Mouse (Mus musculus): ENCODE measurements around the gene Ech1. TPM values are rescaled to one million over a fixed set of nuclear protein-coding genes. Genes with fewer than 3 reads are reported as not detected.
A peak's percentile ranks its signal among the peaks of the same experiment; 100 is the strongest.

The Ech1 gene
- polyA plus RNA-seq, 1 experiment from 2014 or later: 426 TPM

- H3K27ac ChIP-seq (replicated peaks): no peak overlapping the region
- WGBS: 74% methylated on average over 4 of the region's 5 CpGs
Measured at GRCm38 (mm10) chr7:28785161-28785560, 39.9 kb upstream of the Ech1 start.

GRCm38 (mm10) chr7:28787884-28788283 is 37.1 kb upstream of the Ech1 start:
- no peak for ATAC-seq (ENCODE audit: low FRiP score, low TSS enrichment)

More at GRCm38 (mm10) chr7:28785161-28785560, 39.9 kb upstream of the Ech1 start:
- H3K4me3 ChIP-seq (ENCODE audit: low read depth, low read length): no peak overlapping the region
- no peak overlapping the region for H3K9ac ChIP-seq (ENCODE audit: low read length)
- no peak overlapping the region for H3K4me2 ChIP-seq (replicated peaks; ENCODE audit: low read depth)
- H3K9me3 ChIP-seq (ENCODE audit: control insufficient read depth, low read length): no peaks in the 10 kb centered on the region
- DNase-seq (ENCODE audit: low spot score): no peak
- H3K4me1 ChIP-seq (replicated peaks; ENCODE audit: control insufficient read depth, insufficient read depth): peaks cover 3% of the 10 kb centered on the region; the same call in 1 of the 2 replicates
- H3K27me3 ChIP-seq (ENCODE audit: control insufficient read depth, insufficient read depth, low read length): no peaks in the 10 kb centered on the region
- ATAC-seq (ENCODE audit: low FRiP score, low TSS enrichment): no peak
- H3K36me3 ChIP-seq (ENCODE audit: control insufficient read depth, insufficient read depth, low read length): peaks cover 9% of the 10 kb centered on the region; the same call in 1 of the 2 replicates
- TF ChIP-seq CTCF (IDR thresholded peaks at IDR 0.05; ENCODE audit: low read depth): no peak
- no peak for TF ChIP-seq EP300 (optimal IDR thresholded peaks at IDR 0.05)

DNA sequence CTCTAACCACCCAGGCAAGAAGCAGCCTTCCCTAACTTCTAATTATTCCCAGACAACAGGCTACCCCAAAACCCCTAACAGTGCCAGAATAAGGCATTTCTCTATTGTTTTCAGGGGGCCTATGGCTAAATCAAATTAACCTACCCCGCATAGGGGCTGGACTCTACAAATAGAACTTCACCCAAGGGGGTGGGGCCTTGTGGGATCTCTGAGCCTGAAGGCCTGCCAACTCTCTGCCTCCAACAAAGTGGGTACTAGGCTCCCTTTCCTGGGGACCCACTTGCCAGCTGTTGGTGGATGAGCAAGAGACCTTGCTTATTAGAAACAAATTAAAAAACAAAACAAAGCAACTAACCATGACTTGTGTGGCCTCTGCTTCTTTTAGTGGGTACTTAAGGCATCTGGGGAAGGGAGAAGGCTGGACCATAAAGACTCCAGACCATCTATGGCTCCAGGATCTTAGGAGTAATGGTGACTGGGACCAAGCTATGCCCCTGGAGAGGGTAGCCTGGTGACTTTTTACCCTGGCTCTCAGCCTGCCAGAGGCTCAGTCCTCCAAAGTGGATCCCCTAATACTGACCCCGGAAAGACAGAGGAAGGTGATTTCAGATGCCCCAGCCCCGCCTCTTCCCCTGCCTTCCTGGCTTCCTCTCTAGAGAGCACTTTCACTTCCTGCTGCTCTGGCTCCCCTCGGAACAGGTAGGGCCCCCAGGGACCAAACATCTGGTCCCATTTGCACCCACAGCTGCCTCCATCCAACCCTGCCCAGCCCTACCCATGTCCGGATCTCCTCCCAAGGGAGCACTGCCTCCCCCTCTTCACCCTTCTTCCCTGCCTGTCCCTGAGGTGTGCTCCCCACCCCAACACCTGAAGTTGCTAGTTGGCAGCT is 36.5 kb upstream of the Ech1 start, which contains the start of gene Rinl:
Gene Rinl (plus strand): TSS at position 663 of the 889 bp plus-strand sequence.
- Histone ChIP-seq H3K27ac (replicated peaks) (0 out of 2 replicates have a peak within 1 kb of the TSS, but pooled peaks have one; percentile 24), H3K9ac (ENCODE audit: low read length) (0 out of 2 replicates have a peak within 1 kb of the TSS, but pooled peaks have one; percentile 27), H3K36me3 (ENCODE audit: control insufficient read depth, insufficient read depth, low read length) (peaks cover 3% of the 10 kb centered on the region; the same call in 1 of the 2 replicates), H3K4me3 (ENCODE audit: low read depth, low read length) (no peak within 1 kb of the TSS), H3K9me3 (ENCODE audit: control insufficient read depth, low read length) (no peaks in the 10 kb centered on the region), H3K27me3 (ENCODE audit: control insufficient read depth, insufficient read depth, low read length) (no peaks in the 10 kb centered on the region), H3K4me1 (replicated peaks; ENCODE audit: control insufficient read depth, insufficient read depth) (no peaks in the 10 kb centered on the region; the same call in 1 of the 2 replicates), H3K4me2 (replicated peaks; ENCODE audit: low read depth) (no peak within 1 kb of the TSS)
- 61% methylated on average over 5 of the region's 5 CpGs for WGBS
- TF ChIP-seq CTCF (IDR thresholded peaks at IDR 0.05; ENCODE audit: low read depth) (no peak), EP300 (optimal IDR thresholded peaks at IDR 0.05) (no peak)
- ATAC-seq (ENCODE audit: low FRiP score, low TSS enrichment) (no peak), DNase-seq (ENCODE audit: low spot score) (no peak)

More at GRCm38 (mm10) chr7:28787884-28788283, 37.1 kb upstream of the Ech1 start:
- no peaks in the 10 kb centered on the region; the same call in 1 of the 2 replicates for H3K4me1 ChIP-seq (replicated peaks; ENCODE audit: control insufficient read depth, insufficient read depth)
- WGBS: 95% methylated on average over 9 of the region's 9 CpGs
- no peak overlapping the region for H3K4me2 ChIP-seq (replicated peaks; ENCODE audit: low read depth)
- no peak for TF ChIP-seq EP300 (optimal IDR thresholded peaks at IDR 0.05)
- TF ChIP-seq CTCF (IDR thresholded peaks at IDR 0.05; ENCODE audit: low read depth): no peak
- no peak overlapping the region for H3K27ac ChIP-seq (replicated peaks)
- no peaks in the 10 kb centered on the region for H3K9me3 ChIP-seq (ENCODE audit: control insufficient read depth, low read length)
- H3K27me3 ChIP-seq (ENCODE audit: control insufficient read depth, insufficient read depth, low read length): no peaks in the 10 kb centered on the region
- H3K4me3 ChIP-seq (ENCODE audit: low read depth, low read length): no peak overlapping the region
- H3K9ac ChIP-seq (ENCODE audit: low read length): no peak overlapping the region
- DNase-seq (ENCODE audit: low spot score): no peak
- peaks cover 6% of the 10 kb centered on the region; the same call in 1 of the 2 replicates for H3K36me3 ChIP-seq (ENCODE audit: control insufficient read depth, insufficient read depth, low read length)

DNA sequence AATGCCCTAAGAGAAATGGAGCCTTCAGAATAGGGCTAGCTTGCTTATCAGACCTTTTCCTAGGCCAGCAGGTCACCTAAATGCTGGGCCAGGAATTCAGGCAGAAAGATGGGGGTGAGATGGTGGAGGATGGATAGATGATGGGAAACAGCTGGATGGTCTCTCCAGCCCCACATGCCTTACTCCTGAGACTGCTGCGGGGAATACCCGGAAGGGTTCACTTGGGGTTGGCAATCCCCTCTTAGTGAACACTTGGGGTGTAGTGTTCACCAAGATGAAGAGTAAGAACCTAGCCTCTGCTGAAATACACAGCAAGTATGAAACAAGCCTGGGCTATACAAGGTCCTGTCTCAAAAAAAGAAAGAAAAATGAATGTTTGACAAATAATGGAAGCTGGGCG is 35.8 kb upstream of the Ech1 start:
- Histone ChIP-seq H3K36me3 (ENCODE audit: control insufficient read depth, insufficient read depth, low read length) (peaks cover 3% of the 10 kb centered on the region; the same call in 1 of the 2 replicates), H3K9me3 (ENCODE audit: control insufficient read depth, low read length) (no peaks in the 10 kb centered on the region), H3K27ac (replicated peaks) (0 out of 2 replicates have a peak overlapping the region, but pooled peaks have one; percentile 24), H3K9ac (ENCODE audit: low read length) (0 out of 2 replicates have a peak overlapping the region, but pooled peaks have one; percentile 27), H3K4me1 (replicated peaks; ENCODE audit: control insufficient read depth, insufficient read depth) (no peaks in the 10 kb centered on the region; the same call in 1 of the 2 replicates), H3K4me3 (ENCODE audit: low read depth, low read length) (no peak overlapping the region), H3K4me2 (replicated peaks; ENCODE audit: low read depth) (no peak overlapping the region), H3K27me3 (ENCODE audit: control insufficient read depth, insufficient read depth, low read length) (no peaks in the 10 kb centered on the region)
- 39% methylated on average over 3 of the region's 3 CpGs for WGBS
- DNase-seq (ENCODE audit: low spot score): no peak
- no peak for TF ChIP-seq EP300 (optimal IDR thresholded peaks at IDR 0.05)
- TF ChIP-seq CTCF (IDR thresholded peaks at IDR 0.05; ENCODE audit: low read depth): no peak
- no peak for ATAC-seq (ENCODE audit: low FRiP score, low TSS enrichment)

DNA sequence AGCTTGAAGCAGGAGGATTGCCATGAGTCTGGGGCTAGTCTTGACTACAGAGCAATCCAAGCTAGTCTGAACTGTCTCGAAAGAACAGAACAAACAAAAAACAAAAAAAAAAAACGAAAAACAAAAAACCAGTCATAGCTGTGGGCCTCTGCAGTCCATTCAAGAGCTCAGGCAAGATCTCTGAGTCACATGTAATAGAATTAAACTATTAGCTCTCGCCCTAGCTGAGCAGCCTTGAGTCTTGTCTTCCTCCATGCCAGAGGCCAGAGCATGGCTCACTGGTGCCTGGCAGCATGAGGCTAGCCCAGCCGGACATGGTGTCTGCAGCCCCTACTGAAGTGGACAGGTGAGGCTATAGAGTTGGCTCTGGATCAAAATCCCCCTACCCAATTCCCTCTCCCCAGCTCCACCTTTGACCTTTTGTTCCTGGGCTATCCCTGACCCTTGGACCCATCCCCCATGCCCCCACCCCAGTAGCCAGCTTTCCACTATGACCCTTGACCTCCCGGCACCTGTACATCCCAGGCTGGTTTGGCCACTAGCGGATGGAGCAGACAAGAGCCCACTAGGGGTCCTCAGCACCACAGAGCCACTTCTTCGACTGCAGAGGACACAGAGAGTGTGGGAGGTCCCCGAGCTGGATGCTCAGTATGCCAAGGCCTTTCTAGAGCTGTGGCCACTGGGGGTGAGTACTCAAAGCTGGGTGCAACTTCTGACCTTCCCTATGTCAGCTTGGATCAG is 34.8 kb upstream of the Ech1 start:
- Histone ChIP-seq H3K36me3 (ENCODE audit: control insufficient read depth, insufficient read depth, low read length) (peaks cover 3% of the 10 kb centered on the region; the same call in 1 of the 2 replicates), H3K27me3 (ENCODE audit: control insufficient read depth, insufficient read depth, low read length) (no peaks in the 10 kb centered on the region), H3K9ac (ENCODE audit: low read length) (no peak overlapping the region), H3K9me3 (ENCODE audit: control insufficient read depth, low read length) (no peaks in the 10 kb centered on the region), H3K4me3 (ENCODE audit: low read depth, low read length) (no peak overlapping the region), H3K27ac (replicated peaks) (no peak overlapping the region), H3K4me1 (replicated peaks; ENCODE audit: control insufficient read depth, insufficient read depth) (no peaks in the 10 kb centered on the region; the same call in 1 of the 2 replicates), H3K4me2 (replicated peaks; ENCODE audit: low read depth) (no peak overlapping the region)
- peak; percentile 68 for TF ChIP-seq CTCF (IDR thresholded peaks at IDR 0.05; ENCODE audit: low read depth)
- no peak for TF ChIP-seq EP300 (optimal IDR thresholded peaks at IDR 0.05)
- DNase-seq (ENCODE audit: low spot score): no peak
- peak; percentile 13; the same call in 1 of the 2 replicates for ATAC-seq (ENCODE audit: low FRiP score, low TSS enrichment)
- WGBS: 57% methylated on average over 8 of the region's 8 CpGs
